Mouse (Mus musculus) ES-E14 (cell line): ENCODE results near the gene Astn1.

Source experiments
- HCFC1 ChIP-seq: IDR thresholded peaks from 2 replicates; pipeline ENCODE4 v1.6.1; 2012; ENCODE audit warnings: low read length, inconsistent platforms, borderline replicate concordance; ENCODE audit not compliant: insufficient read depth
- MAFK ChIP-seq: IDR thresholded peaks from 2 replicates; pipeline ENCODE4 v1.6.1; 2014; ENCODE audit warnings: mild to moderate bottlenecking, low read depth, low read length, inconsistent platforms; ENCODE audit not compliant: insufficient read depth
- ZC3H11A ChIP-seq: IDR thresholded peaks from 2 replicates; pipeline ENCODE4 v1.6.1; 2012; ENCODE audit warnings: low read depth, mild to moderate bottlenecking, inconsistent platforms, low read length, borderline replicate concordance

- TF ChIP-seq ZC3H11A (no peak), HCFC1 (no peak), MAFK (no peak)
Observed at GRCm38 (mm10) chr1:158740161-158740766, 378.2 kb downstream of the Astn1 start.
